Mouse (Mus musculus) thymus, adult 2 months (tissue): ENCODE measurements around the gene Ctnnbl1.

Experiments
- CTCF ChIP-seq: fragments of 200-500 bp; IDR thresholded peaks from 2 replicates; pipeline ENCODE4 v1.5.1; 2012; ENCODE audit warnings: mild to moderate bottlenecking, control low read depth, low read length, moderate library complexity, borderline replicate concordance; ENCODE audit not compliant: control insufficient read depth, poor library complexity, insufficient read depth; ENCODE audit errors: extremely low read depth
- POLR2A ChIP-seq: fragments of 200-500 bp; IDR thresholded peaks from 2 replicates; pipeline ENCODE4 v1.6.1; 2012; ENCODE audit warnings: mild to moderate bottlenecking, low read length, control low read depth, moderate library complexity; ENCODE audit not compliant: control insufficient read depth, poor library complexity, insufficient read depth; ENCODE audit errors: extremely low read depth

DNA sequence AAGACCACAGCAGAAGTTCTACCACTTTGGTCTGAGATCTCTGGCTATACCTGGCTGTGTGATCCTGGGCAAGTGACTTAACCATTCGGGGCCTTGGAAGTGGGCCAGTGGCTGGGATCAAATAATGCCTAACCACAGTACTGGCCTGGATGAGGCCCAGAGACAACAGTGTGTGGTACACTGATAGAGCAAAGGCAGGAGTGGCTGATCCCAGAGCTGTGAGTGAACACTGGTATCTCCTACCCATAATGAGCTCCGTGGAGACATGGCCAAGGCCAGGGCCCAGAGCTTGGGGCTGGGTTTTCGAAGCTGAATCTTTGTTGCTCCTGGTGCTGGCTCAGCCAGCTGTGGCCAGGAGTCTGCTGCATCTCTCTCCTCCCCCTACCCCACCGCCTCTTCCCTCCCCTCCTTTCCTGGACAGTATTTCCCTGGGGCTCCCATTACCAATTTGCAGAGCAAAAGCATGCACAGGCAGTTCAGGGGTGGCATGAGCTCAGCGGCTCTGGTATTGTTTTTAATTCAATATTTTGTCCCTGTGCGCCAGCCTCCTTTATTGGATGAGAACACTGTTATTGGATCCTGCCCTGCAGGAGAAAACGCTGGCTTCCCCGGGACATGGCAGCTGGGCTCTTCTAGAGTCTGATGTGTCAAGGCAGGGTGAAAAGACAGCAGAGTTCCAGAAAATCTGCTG, 13.2 kb upstream of the Ctnnbl1 start:
- TF ChIP-seq CTCF = no peak
- no peak for TF ChIP-seq POLR2A
